Mouse (Mus musculus): ENCODE data around the gene Dennd1a. TPM values are rescaled to one million over a fixed set of nuclear protein-coding genes. Genes with fewer than 3 reads are reported as not detected.

The Dennd1a gene
- total and polyA plus RNA-seq, 2 experiments from 2014 or later: 16.7 to 52.1 TPM

DNA sequence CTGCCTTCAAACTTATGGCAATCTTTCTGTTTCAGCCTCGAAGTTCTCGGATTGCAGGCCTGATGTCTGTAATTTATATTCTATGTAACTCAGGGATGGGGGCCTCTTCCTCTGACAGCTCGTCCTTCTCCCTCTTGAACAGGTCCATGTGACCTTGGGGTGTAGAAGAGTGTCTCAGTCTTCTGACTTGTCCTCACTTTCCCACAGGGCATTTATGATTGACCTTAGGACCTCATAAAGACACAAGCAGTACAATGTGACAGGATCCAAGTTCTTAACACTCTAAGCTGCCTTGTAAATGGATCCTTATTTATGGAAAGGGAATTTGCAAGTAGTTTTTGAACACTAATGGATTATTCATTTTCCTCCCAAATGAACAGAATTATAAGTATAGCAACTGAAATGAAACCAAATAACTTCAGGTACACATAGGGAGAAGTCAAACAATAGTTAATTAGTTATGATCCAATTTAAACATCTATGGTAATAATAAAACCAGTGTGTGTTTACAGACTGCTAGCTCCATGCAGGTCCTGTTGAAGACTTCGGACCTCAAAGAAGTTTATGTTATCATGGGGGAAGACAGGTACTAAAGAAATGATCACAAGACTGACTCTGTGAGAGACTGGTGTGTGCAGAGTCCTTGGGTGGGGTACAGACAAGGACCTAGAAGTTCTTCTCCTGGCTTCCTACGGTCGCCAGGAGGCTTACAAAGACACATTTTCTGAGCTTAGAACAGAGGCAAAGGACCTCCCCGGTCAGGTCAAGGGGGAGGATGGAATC is 448.8 kb downstream of the Dennd1a start:
- WGBS: 94% methylated on average over 7 of the region's 7 CpGs

DNA sequence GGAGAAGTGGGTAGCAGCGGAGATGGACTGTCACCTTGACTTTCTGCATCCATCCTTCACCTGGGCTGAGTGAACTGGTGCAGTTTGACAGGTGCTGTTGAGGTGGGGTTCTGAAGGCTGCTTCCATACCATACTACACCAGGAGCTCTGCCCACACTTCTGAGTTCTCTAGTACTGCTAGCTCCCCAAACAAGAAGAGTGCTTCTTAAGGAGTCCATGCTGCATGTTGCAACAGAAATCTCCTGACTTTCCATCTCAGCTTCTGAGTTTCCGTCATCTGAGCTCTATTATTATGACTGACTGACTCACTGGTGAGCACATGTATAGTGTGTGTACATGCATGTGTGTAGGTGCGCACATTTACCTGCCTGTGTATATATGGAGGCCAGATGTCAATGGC is 449.6 kb downstream of the Dennd1a start:
- TF ChIP-seq CTCF (IDR thresholded peaks at IDR 0.05; ENCODE audit: low read depth): no peak
- peaks cover 6% of the 10 kb centered on the region for H3K4me1 ChIP-seq (ENCODE audit: insufficient read depth)
- WGBS: 95% methylated on average over 3 of the region's 3 CpGs
- H3K9ac ChIP-seq: no peak overlapping the region
- no peaks in the 10 kb centered on the region for H3K9me3 ChIP-seq (ENCODE audit: low read length)
- DNase-seq (no peak), ATAC-seq (no peak)
- H3K36me3 ChIP-seq (ENCODE audit: insufficient read depth): peaks cover 7% of the 10 kb centered on the region; the same call in 1 of the 2 replicates
- no peaks in the 10 kb centered on the region for H3K27me3 ChIP-seq (ENCODE audit: insufficient read depth, low read length)
- no peak overlapping the region for H3K4me3 ChIP-seq (ENCODE audit: low read depth, low read length)
- H3K4me2 ChIP-seq (ENCODE audit: low read depth): no peak overlapping the region
- H3K27ac ChIP-seq (ENCODE audit: low read depth, low read length): no peak overlapping the region

More for the DNA sequence above, 448.8 kb downstream of the Dennd1a start:
- Histone ChIP-seq H3K27me3 (ENCODE audit: insufficient read depth, low read length) (no peaks in the 10 kb centered on the region), H3K9ac (no peak overlapping the region), H3K4me1 (ENCODE audit: insufficient read depth) (peaks cover 13% of the 10 kb centered on the region), H3K9me3 (ENCODE audit: low read length) (no peaks in the 10 kb centered on the region), H3K4me2 (ENCODE audit: low read depth) (no peak overlapping the region), H3K4me3 (ENCODE audit: low read depth, low read length) (no peak overlapping the region), H3K36me3 (ENCODE audit: insufficient read depth) (peaks cover 7% of the 10 kb centered on the region; the same call in 1 of the 2 replicates), H3K27ac (ENCODE audit: low read depth, low read length) (no peak overlapping the region)
- DNase-seq (no peak), ATAC-seq (no peak)
- TF ChIP-seq CTCF (IDR thresholded peaks at IDR 0.05; ENCODE audit: low read depth): no peak

DNA sequence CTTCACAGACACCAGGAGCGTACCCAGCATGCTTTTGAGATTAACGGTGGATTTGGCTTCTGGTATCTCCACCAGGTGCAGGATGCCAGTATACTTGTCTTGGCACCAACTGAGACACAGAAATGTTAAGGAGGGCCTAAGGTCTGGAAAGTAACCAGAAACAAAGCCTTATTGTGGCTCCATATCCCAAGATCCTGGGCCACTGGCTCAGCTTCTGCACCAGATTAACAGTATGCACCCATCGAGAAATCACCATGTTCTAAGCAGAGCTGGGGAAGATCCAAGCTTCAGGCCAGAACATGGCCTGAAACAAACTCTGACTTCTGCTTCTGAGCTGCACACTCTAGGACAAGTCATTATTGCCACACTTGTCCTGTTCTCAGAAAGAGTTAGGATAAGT is 450.3 kb downstream of the Dennd1a start:
- Histone ChIP-seq H3K9me3 (ENCODE audit: low read length) (no peaks in the 10 kb centered on the region), H3K4me2 (ENCODE audit: low read depth) (no peak overlapping the region), H3K9ac (no peak overlapping the region), H3K27ac (ENCODE audit: low read depth, low read length) (no peak overlapping the region), H3K4me1 (ENCODE audit: insufficient read depth) (0 out of 2 replicates have a peak, but pooled peaks cover under 1% of the 10 kb centered on the region), H3K27me3 (ENCODE audit: insufficient read depth, low read length) (no peaks in the 10 kb centered on the region), H3K4me3 (ENCODE audit: low read depth, low read length) (no peak overlapping the region), H3K36me3 (ENCODE audit: insufficient read depth) (peaks cover 7% of the 10 kb centered on the region; the same call in 1 of the 2 replicates)
- TF ChIP-seq CTCF (IDR thresholded peaks at IDR 0.05; ENCODE audit: low read depth): no peak
- DNase-seq: no peak
- 92% methylated on average over 3 of the region's 3 CpGs for WGBS
- ATAC-seq: no peak

DNA sequence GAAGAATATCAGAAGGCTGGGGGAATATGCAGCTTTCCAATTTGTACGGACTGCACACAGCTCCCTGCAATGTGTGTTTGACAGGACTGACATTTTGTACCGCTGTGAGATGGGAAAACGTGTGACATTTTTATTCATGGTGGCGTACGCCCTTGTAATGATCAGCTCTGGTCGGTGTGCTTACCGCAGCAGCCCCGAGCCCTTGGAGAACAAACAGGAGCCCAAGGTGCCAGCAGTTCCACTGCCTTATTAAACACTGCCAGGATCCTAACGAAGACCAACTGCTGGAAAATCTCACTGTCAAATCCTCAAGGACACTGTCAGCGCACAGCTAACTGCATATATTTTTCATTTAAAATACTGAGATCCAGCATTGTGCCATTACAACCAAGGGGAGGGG is 454.9 kb downstream of the Dennd1a start:
- H3K36me3 ChIP-seq (ENCODE audit: insufficient read depth): peaks cover 6% of the 10 kb centered on the region; the same call in 1 of the 2 replicates
- 30% methylated on average over 10 of the region's 10 CpGs for WGBS
- H3K4me3 ChIP-seq (ENCODE audit: low read depth, low read length): no peak overlapping the region
- H3K27ac ChIP-seq (ENCODE audit: low read depth, low read length): no peak overlapping the region
- no peak for ATAC-seq
- no peaks in the 10 kb centered on the region for H3K4me1 ChIP-seq (ENCODE audit: insufficient read depth)
- H3K9me3 ChIP-seq (ENCODE audit: low read length): no peaks in the 10 kb centered on the region
- no peak for TF ChIP-seq CTCF (IDR thresholded peaks at IDR 0.05; ENCODE audit: low read depth)
- no peaks in the 10 kb centered on the region for H3K27me3 ChIP-seq (ENCODE audit: insufficient read depth, low read length)
- H3K9ac ChIP-seq: no peak overlapping the region
- no peak overlapping the region for H3K4me2 ChIP-seq (ENCODE audit: low read depth)
- no peak for DNase-seq

DNA sequence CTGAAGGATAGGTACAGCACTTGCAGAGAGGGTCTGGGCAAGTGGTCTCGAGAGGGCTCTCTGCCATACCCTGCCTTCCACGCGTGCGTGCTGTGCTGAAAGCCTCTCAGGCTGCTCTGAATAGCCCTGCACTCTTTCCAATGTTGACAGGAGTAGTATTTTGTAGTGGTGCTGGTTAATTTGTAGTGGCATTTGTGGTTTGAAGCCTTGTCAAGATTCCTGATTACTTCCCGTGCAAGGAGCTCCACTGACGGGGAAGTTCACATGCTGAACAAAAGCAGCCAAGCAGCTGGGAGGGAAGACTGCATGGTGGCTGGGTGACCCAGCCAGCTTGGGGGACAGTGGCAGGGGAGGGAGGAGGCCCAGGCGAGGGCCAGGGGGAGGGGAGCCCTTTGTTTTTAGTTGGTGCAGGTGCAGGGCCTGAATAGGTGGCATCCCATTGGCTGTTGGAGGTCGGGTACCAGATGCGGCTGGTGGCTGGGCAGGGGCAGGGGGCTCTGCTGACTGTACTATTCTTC is 457.4 kb downstream of the Dennd1a start:
- Histone ChIP-seq H3K4me2 (ENCODE audit: low read depth) (no peak overlapping the region), H3K9ac (no peak overlapping the region), H3K36me3 (ENCODE audit: insufficient read depth) (peaks cover 8% of the 10 kb centered on the region; the same call in 1 of the 2 replicates), H3K4me1 (ENCODE audit: insufficient read depth) (no peaks in the 10 kb centered on the region), H3K27me3 (ENCODE audit: insufficient read depth, low read length) (no peaks in the 10 kb centered on the region), H3K9me3 (ENCODE audit: low read length) (no peaks in the 10 kb centered on the region), H3K27ac (ENCODE audit: low read depth, low read length) (no peak overlapping the region), H3K4me3 (ENCODE audit: low read depth, low read length) (no peak overlapping the region)
- no peak for TF ChIP-seq CTCF (IDR thresholded peaks at IDR 0.05; ENCODE audit: low read depth)
- DNase-seq: no peak
- 16% methylated on average over 9 of the region's 9 CpGs for WGBS
- ATAC-seq: peak; percentile 66

DNA sequence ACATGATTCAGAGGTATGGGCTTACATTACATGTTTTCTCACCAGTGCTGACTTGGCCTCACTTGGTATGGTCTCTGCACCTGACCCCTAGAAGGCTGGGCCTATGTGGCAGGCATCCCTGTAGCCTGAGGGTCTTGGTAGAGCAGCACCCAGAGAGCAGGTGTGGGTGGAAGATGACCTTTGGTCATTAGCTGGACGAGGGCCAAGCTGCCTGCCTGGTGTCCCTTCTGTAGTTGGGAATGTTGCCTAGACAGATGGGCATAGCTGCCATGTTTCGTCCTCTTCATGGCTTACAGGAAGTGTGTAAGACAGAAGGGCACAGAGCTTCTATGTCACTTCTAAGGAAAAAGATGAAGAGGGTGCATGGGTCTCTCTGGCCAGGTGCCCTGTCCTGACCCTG is 463.4 kb downstream of the Dennd1a start:
- DNase-seq (no peak), ATAC-seq (no peak)
- H3K9me3 ChIP-seq (ENCODE audit: low read length): no peaks in the 10 kb centered on the region
- TF ChIP-seq CTCF (IDR thresholded peaks at IDR 0.05; ENCODE audit: low read depth): no peak
- no peak overlapping the region for H3K4me2 ChIP-seq (ENCODE audit: low read depth)
- WGBS: 82% methylated on average over 2 of the region's 2 CpGs
- no peak overlapping the region for H3K9ac ChIP-seq
- H3K4me3 ChIP-seq (ENCODE audit: low read depth, low read length): no peak overlapping the region
- no peaks in the 10 kb centered on the region for H3K4me1 ChIP-seq (ENCODE audit: insufficient read depth)
- no peaks in the 10 kb centered on the region for H3K27me3 ChIP-seq (ENCODE audit: insufficient read depth, low read length)
- H3K27ac ChIP-seq (ENCODE audit: low read depth, low read length): no peak overlapping the region
- peaks cover 5% of the 10 kb centered on the region; the same call in 1 of the 2 replicates for H3K36me3 ChIP-seq (ENCODE audit: insufficient read depth)

DNA sequence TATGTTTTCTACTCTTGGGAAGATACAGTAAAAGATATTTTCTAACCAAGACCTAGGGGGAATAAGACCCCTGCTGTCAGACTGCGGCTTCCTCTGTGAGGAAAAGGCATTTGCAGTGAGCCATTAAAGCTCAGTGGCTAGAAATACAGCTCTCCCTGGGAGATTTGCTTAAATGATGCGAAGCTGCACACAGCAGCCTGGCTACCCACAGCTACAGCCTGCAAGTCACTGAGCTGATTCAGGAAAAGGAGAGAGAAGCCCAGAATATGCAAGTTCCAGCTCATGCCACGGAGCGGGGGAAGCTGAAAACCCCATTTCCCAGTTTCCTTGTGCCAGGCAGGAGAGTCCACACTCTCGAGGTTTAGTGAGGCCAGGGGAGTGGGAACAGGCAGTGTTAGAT is 465.1 kb downstream of the Dennd1a start:
- H3K36me3 ChIP-seq (ENCODE audit: insufficient read depth): peaks cover 2% of the 10 kb centered on the region; the same call in 1 of the 2 replicates
- no peaks in the 10 kb centered on the region for H3K27me3 ChIP-seq (ENCODE audit: insufficient read depth, low read length)
- no peak for TF ChIP-seq CTCF (IDR thresholded peaks at IDR 0.05; ENCODE audit: low read depth)
- ATAC-seq (no peak), DNase-seq (no peak)
- no peak overlapping the region for H3K4me2 ChIP-seq (ENCODE audit: low read depth)
- no peak overlapping the region for H3K27ac ChIP-seq (ENCODE audit: low read depth, low read length)
- no peaks in the 10 kb centered on the region for H3K9me3 ChIP-seq (ENCODE audit: low read length)
- H3K4me3 ChIP-seq (ENCODE audit: low read depth, low read length): no peak overlapping the region
- H3K4me1 ChIP-seq (ENCODE audit: insufficient read depth): peaks cover 6% of the 10 kb centered on the region; the same call in 1 of the 2 replicates
- WGBS: 57% methylated on average over 5 of the region's 5 CpGs
- no peak overlapping the region for H3K9ac ChIP-seq

Data from forebrain, postnatal 0 days (tissue).